Mouse (Mus musculus) ES-Bruce4 (cell line): ENCODE results near the gene Crtac1.

Source experiments
- CTCF ChIP-seq: IDR thresholded peaks from one replicate; pipeline ENCODE4 v1.8.1; 2011; ENCODE audit warnings: low read depth, low read length
- EP300 ChIP-seq: IDR thresholded peaks from 2 replicates; pipeline ENCODE4 v1.6.1; 2011; ENCODE audit warnings: low read depth, low read length; ENCODE audit not compliant: insufficient read depth
- POLR2A ChIP-seq: IDR thresholded peaks from one replicate; pipeline ENCODE4 v1.8.1; 2011; ENCODE audit warnings: low read length; ENCODE audit not compliant: insufficient read depth

GRCm38 (mm10) chr19:42279611-42280010 lies 152.0 kb downstream of the Crtac1 start:
- TF ChIP-seq POLR2A (no peak), CTCF (no peak), EP300 (no peak)
